Mouse (Mus musculus) T-helper 1 cell (primary cell): ENCODE measurements around the gene Selenom.

ENCODE experiments used
- in situ Hi-C: fragments of 300-600 bp; cut with MboI, MseI; formaldehyde crosslinking; loops from one replicate; pipeline ENCODE4 v1.15.1; 2025; ENCODE audit warnings: high pct_unique_total_duplicates

Gene Selenom

DNA sequence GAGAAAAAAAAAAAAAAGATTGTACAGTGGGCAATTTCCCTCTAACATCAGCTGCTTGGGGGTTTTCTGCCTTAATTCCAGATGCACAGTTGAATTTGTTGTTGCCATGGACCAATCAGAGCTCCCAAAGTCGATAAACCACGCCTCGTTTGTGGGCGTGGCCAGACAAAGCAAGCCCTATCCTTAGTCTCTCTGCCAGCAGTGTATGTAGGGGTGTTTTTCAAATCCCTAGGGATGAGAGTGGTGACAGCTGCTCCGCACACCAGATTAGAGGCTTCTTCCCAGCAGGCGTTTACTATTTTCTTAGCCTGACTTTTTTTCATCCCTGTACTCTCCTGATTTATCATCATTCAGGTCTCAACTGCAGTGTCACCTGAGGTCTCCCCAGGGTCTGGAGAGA is 33.5 kb downstream of the Selenom start:
- in situ Hi-C loops: no loop called here

DNA sequence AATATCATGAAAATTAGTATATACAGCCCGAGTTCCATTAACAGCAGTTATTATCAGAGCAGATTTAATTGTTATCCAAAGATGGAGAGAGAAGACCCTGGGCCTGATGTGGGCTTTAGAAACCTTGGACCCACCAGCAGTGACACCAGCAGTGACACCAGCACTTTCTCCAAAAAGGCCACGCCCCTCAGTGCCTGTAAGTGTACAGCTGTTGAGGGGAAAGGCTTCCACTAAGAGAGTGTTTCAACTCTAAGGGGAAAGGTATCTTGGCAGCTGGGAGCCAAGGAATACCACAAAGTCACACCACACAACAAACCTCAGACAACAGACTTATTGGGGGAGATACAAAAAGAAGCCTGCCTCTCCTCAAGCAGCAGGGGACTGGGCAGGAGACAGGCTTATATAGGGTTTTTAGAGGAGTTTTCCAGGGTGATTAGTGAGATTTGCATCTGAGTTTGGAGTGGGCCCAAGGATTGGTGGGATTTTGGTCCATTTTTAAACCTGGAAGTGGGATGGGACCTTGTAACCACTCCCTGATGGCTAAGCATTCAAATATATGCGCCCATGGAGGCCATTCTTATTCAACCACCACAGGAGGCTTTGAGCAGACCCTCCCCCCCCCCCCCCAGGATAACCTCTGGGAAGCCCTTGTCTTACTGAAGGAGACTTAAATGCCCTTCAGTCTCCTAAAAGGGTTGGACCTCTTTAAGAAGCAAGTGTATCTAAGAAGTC is 34.2 kb downstream of the Selenom start:
- in situ Hi-C loops: no loop called here

GRCm38 (mm10) chr11:3549791-3550190 is 35.3 kb downstream of the Selenom start:
- in situ Hi-C loops: no loop called here

DNA sequence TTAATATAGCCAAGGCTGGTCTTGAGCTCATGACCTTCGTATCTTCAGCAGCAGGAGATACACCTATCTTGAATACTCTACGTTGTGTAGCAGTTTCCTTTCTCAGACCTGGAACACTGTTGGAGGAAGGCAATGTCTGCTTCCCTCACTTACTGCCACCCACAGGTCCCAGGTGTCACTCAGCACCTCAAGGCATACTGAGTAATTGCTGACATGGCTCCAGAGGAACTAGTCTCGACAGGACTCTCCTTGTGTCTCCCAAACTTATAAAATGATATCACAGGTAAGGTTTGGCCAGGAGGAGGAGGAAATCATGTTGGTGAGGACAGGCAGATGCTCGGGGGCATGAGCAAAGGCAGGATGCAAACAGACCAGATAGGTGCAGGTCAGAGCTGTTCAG is 40.5 kb downstream of the Selenom start:
- in situ Hi-C loops: no loop called here

GRCm38 (mm10) chr11:3557852-3558251 is 43.4 kb downstream of the Selenom start:
- in situ Hi-C loops: no loop called here

- in situ Hi-C loops: no loop called here
These were observed 45.7 kb downstream of the Selenom start for GRCm38 (mm10) chr11:3560202-3560601.

- in situ Hi-C loops: no loop called here
These were observed 49.4 kb downstream of the Selenom start for GRCm38 (mm10) chr11:3563853-3564252.

- in situ Hi-C loops: no loop called here
These were observed 50.0 kb downstream of the Selenom start for GRCm38 (mm10) chr11:3564451-3564850.

DNA sequence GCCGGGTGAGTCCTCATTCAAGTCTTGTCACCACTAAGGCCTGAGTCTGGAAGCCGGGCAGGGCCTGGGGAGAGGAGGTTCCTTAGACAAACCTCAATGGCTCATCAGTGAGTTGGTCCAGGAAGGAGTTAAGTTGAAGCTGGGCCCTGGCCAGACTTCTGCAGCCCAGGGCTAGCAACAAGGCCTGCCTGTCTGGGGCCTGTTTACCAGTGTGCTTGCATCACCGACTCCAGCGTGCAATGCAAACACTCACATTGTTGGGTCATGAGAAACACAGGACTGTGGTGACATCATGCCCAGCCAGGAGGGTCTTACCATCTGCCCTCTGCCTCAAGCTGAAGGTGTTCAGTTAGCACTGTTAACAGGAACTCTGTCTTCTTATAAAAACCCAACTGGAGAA is 51.5 kb downstream of the Selenom start:
- in situ Hi-C loops: no loop called here
